Mouse (Mus musculus) heart, postnatal 0 days (tissue): Measurements from ENCODE around the gene Pigt. TPM values are rescaled to one million over a fixed set of nuclear protein-coding genes. Genes with fewer than 3 reads are reported as not detected.
A peak's percentile ranks its signal among the peaks of the same experiment; 100 is the strongest.

Experiments
- ATAC-seq: fragments of 200-750 bp; cut with Nextera tagmentation; 2 replicates; pipeline ENCODE4 v1.8.0; 2017; ENCODE audit warnings: low read depth, moderate number of reproducible peaks, moderate library complexity; ENCODE audit not compliant: insufficient read depth
- DNase-seq: peaks from one replicate; pipeline ENCODE4 v3.0.0-alpha.2; 2016; ENCODE audit warnings: low spot score
- H3K27ac ChIP-seq: fragments of 300-500 bp; sonication (generic); 2 replicates; pipeline ENCODE4 v1.5.1; 2014; ENCODE audit warnings: low read depth, mild to moderate bottlenecking
- H3K27me3 ChIP-seq: fragments of 300-500 bp; sonication (generic); 2 replicates; pipeline ENCODE4 v1.6.1; 2014; ENCODE audit warnings: low read length, mixed read lengths; ENCODE audit not compliant: control insufficient read depth, insufficient read depth
- H3K36me3 ChIP-seq: fragments of 300-500 bp; sonication (generic); replicated peaks from 2 replicates; pipeline ENCODE4 v1.6.1; 2014; ENCODE audit warnings: low read length, mixed read lengths; ENCODE audit not compliant: control insufficient read depth, insufficient read depth
- H3K4me1 ChIP-seq: fragments of 300-500 bp; sonication (generic); 2 replicates; pipeline ENCODE4 v1.6.1; 2014; ENCODE audit warnings: antibody characterized with exemption; ENCODE audit not compliant: control insufficient read depth, insufficient read depth
- H3K4me2 ChIP-seq: fragments of 300-500 bp; sonication (generic); 2 replicates; pipeline ENCODE4 v1.6.1; 2014; ENCODE audit warnings: low read depth, mild to moderate bottlenecking, low read length, moderate library complexity
- H3K4me3 ChIP-seq: fragments of 300-500 bp; sonication (generic); 2 replicates; pipeline ENCODE4 v1.5.1; 2014; ENCODE audit warnings: low read depth, low read length
- H3K9ac ChIP-seq: fragments of 300-500 bp; sonication (generic); replicated peaks from 2 replicates; pipeline ENCODE4 v1.6.1; 2014; ENCODE audit warnings: low read depth, low read length, mixed read lengths
- H3K9me3 ChIP-seq: fragments of 300-500 bp; sonication (generic); replicated peaks from 2 replicates; pipeline ENCODE4 v1.6.1; 2016; ENCODE audit warnings: low read length; ENCODE audit not compliant: control insufficient read depth
- CTCF ChIP-seq: IDR thresholded peaks from 2 replicates; pipeline ENCODE4 v1.5.1; 2016; ENCODE audit warnings: antibody characterized with exemption, control low read depth, low read depth
- EP300 ChIP-seq: IDR thresholded peaks from 2 replicates; pipeline ENCODE4 v1.6.1; 2016; ENCODE audit warnings: antibody characterized with exemption, low read depth
- WGBS: fragments of 180-500 bp; shearing (Covaris S2); extraction: QIAGEN DNeasy Blood & Tissue Kit; methylation state at CpG from one replicate; pipeline ENCODE4 v1.1.7; 2014; 5-methylcytosine and 5-hydroxymethylcytosine counted together
- polyA plus RNA-seq: library from polyadenylated mRNA; unstranded; fragments of >200 nt; fragmentation: Nextera tagmentation; extraction: Ambion mirVana; gene quantifications from 2 replicates; pipeline ENCODE4 v1.2.1, GENCODE M21; 2015
- total RNA-seq: library from RNA; depleted of rRNA; stranded (reverse); fragments of >200 nt; gene quantifications from 2 replicates; pipeline ENCODE4 v1.2.3, GENCODE M21; 2014; ENCODE audit warnings: low replicate concordance

Pigt gene
- total and polyA plus RNA-seq, 2 experiments from 2014 or later: 30.9 to 45.0 TPM

GRCm38 (mm10) chr2:164512121-164512909 is 15.0 kb downstream of the Pigt start:
- 50% methylated on average over 11 of the region's 14 CpGs for WGBS
- no peak for DNase-seq
- no peaks in the 10 kb centered on the region for H3K36me3 ChIP-seq
- no peaks in the 10 kb centered on the region for H3K27me3 ChIP-seq
- H3K9ac ChIP-seq: no peak overlapping the region
- peak overlapping the region; percentile 73 for H3K27ac ChIP-seq
- TF ChIP-seq EP300: no peak
- TF ChIP-seq CTCF: no peak
- no peak for ATAC-seq
- H3K4me3 ChIP-seq: no peak overlapping the region
- H3K4me2 ChIP-seq: no peak overlapping the region
- H3K4me1 ChIP-seq: no peaks in the 10 kb centered on the region; the same call in 1 of the 2 replicates
- 0 out of 2 replicates have a peak, but pooled peaks cover 6% of the 10 kb centered on the region for H3K9me3 ChIP-seq

GRCm38 (mm10) chr2:164513389-164513788 is 16.1 kb downstream of the Pigt start:
- Histone ChIP-seq H3K36me3 (no peaks in the 10 kb centered on the region), H3K4me3 (no peak overlapping the region), H3K4me2 (no peak overlapping the region), H3K4me1 (no peaks in the 10 kb centered on the region; the same call in 1 of the 2 replicates), H3K27me3 (no peaks in the 10 kb centered on the region), H3K27ac (peak overlapping the region; percentile 73), H3K9ac (no peak overlapping the region), H3K9me3 (0 out of 2 replicates have a peak, but pooled peaks cover 6% of the 10 kb centered on the region)
- DNase-seq (peak; percentile 73), ATAC-seq (peak; percentile 68; the same call in 1 of the 2 replicates)
- TF ChIP-seq CTCF (no peak), EP300 (peak; percentile 48; the same call in 1 of the 2 replicates)
- whole genome bisulfite sequencing: 48% methylated on average over 8 of the region's 8 CpGs

GRCm38 (mm10) chr2:164514916-164515315 is 17.6 kb downstream of the Pigt start:
- H3K4me2 ChIP-seq: no peak overlapping the region
- no peak for TF ChIP-seq EP300
- no peak for TF ChIP-seq CTCF
- no peak for DNase-seq
- no peak overlapping the region for H3K9ac ChIP-seq
- no peak for ATAC-seq
- no peaks in the 10 kb centered on the region for H3K27me3 ChIP-seq
- H3K4me1 ChIP-seq: no peaks in the 10 kb centered on the region; the same call in 1 of the 2 replicates
- H3K9me3 ChIP-seq: 0 out of 2 replicates have a peak, but pooled peaks cover 6% of the 10 kb centered on the region
- H3K4me3 ChIP-seq: no peak overlapping the region
- WGBS: 66% methylated on average over 3 of the region's 3 CpGs
- no peaks in the 10 kb centered on the region for H3K36me3 ChIP-seq
- H3K27ac ChIP-seq: no peak overlapping the region

DNA sequence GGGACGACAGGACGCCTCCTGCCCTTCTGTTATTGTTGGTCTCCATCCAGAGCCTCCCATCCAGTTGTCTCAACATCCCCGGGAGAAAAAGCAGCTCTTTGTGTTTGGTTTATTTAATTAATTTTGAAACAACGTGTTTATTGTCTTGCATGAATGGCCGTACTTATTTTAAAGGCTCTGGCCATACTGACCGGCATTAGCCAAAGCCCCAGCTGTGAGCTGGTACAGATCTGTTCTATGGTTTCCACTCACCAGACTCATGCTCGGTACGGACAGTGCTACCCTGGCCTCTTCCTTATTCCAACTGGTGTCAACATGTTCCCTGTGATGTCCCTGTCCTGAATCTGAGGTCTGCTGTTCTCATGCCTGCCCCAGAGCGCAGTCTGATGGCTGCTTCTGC is 18.6 kb downstream of the Pigt start:
- 60% methylated on average over 9 of the region's 9 CpGs for WGBS
- H3K4me3 ChIP-seq: no peak overlapping the region

GRCm38 (mm10) chr2:164516592-164516991 is 19.3 kb downstream of the Pigt start:
- H3K4me1 ChIP-seq: no peaks in the 10 kb centered on the region; the same call in 1 of the 2 replicates
- 0 out of 2 replicates have a peak, but pooled peaks cover 6% of the 10 kb centered on the region for H3K9me3 ChIP-seq
- H3K36me3 ChIP-seq: no peaks in the 10 kb centered on the region
- H3K9ac ChIP-seq: no peak overlapping the region
- H3K27me3 ChIP-seq: peaks cover 7% of the 10 kb centered on the region; the same call in 1 of the 2 replicates
- TF ChIP-seq EP300 (no peak), CTCF (no peak)
- DNase-seq (no peak), ATAC-seq (no peak)
- no peak overlapping the region for H3K4me3 ChIP-seq
- H3K27ac ChIP-seq: no peak overlapping the region
- H3K4me2 ChIP-seq: no peak overlapping the region
- 76% methylated on average over 11 of the region's 11 CpGs for WGBS

More for the DNA sequence above, 18.6 kb downstream of the Pigt start:
- Histone ChIP-seq H3K4me2 (no peak overlapping the region), H3K9ac (no peak overlapping the region), H3K9me3 (0 out of 2 replicates have a peak, but pooled peaks cover 6% of the 10 kb centered on the region), H3K4me1 (no peaks in the 10 kb centered on the region; the same call in 1 of the 2 replicates), H3K27ac (no peak overlapping the region), H3K27me3 (no peaks in the 10 kb centered on the region), H3K36me3 (no peaks in the 10 kb centered on the region)
- no peak for DNase-seq
- TF ChIP-seq EP300: no peak
- TF ChIP-seq CTCF: no peak
- ATAC-seq: no peak
